Mouse (Mus musculus): ENCODE results near the gene Ndufs7. TPM values are rescaled to one million over a fixed set of nuclear protein-coding genes. Genes with fewer than 3 reads are reported as not detected.

Ndufs7 gene
- polyA plus RNA-seq (2014; fragmentation: Illumina TruSeq; extraction: RNeasy Lipid Tissue Mini Kit (QIAGEN cat#74804); ENCODE audit: low read depth, low replicate concordance), result 0.88 TPM

GRCm38 (mm10) chr10:80248971-80249640 is at the start of gene Ndufs7:
Gene Ndufs7 (plus strand): TSS chr10:80249121.

DNA sequence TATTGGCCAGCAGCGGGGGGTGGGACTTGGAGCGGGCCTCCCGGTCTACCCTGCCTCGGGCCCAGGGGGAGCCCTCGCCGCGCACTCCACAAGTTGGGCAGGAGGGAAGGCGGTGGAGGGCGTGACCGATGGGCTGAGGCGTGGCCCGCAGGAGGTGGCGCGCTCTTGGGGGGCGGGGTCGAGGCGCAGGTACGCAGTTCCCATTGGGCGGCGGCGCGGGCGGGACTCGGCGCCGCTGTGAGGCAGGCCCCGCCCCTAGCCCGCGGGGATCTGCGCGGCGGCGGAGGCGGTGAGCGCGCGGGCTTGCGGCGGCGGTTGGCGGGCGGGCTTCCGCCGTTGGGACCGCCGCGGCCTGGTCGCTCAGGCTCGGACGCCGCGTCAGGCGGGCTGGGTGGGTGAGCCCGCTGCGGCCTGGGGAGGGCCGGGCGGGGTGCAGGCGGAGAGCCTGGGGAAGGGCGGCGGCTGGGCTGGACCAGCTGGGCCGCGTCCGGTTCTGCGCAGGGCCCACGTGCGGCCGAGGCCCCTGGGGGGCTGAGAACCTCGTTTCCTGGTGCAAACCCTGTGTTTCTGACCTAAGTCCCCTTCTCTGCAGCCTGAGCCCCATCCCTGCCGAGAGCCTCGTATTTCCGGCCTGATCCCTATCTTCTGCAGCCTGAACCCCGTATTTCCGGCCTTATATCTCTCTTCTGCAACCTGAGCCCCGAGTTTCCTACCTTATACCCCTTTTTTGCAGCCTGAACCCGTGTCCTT is 22.3 kb upstream of the Ndufs7 start, which contains the start of gene Mum1:
TSS of gene Mum1 (plus strand) at position 19 of the 750 bp plus-strand sequence.

GRCm38 (mm10) chr10:80260642-80261584 is 12.0 kb downstream of the Ndufs7 start, which contains the start of the genes Gamt and Dazap1:
Gene Gamt (minus strand): TSS chr10:80261012.
Gene Dazap1 (plus strand): TSS chr10:80261486.

DNA sequence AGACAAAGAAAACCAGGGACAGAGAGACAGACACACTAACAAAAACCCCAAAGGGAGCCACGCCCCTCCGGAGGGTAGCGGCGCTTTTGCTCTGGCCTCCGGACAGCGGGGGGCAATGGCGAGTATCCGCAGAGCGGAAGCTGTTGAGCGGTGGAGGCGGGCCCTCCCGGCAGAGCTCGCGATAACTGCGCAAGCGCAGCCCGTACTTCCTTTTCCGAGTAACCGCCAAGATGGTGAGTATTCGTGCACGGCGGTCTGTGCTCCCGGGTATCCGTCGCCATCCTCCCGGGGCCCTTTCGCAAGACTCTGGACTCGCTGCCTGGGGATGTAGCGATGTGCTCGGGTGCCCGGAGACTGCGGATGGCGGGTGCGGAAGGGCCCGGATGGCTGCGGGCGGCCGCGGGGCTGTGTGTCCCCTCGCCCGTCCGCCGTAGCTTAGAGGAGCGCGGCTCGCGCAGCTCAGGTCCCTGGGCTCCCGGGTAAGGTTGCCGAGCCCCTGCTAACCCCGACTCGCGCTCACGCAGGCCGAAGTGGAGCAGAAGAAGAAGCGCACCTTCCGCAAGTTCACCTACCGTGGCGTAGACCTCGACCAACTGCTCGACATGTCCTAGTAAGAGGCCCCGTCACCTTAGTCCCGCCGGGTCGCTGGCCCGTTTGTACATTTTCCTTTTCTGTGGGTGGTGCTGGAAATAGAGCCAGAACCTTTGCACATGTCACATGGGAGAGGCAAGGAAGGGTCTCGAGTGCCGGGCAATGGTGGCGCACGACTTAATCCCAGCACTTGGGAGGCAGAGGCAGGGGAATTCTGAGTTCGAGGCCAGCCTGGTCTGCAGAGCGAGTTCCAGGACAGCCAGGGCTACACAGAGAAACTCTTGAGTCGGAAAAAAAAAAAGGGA is 43.6 kb downstream of the Ndufs7 start, which contains the start of gene Rps15:
TSS of gene Rps15 (plus strand) at position 203 of the 896 bp plus-strand sequence.

GRCm38 (mm10) chr10:80295618-80296425 is 46.9 kb downstream of the Ndufs7 start, which contains the start of gene Apc2:
Gene Apc2 (plus strand): TSS chr10:80295977.

Other genes with a start within 250 kb of the Ndufs7 start
- gene Arhgap45, start 232.5 kb upstream of the Ndufs7 start, polyA plus RNA-seq (2014; fragmentation: Illumina TruSeq; extraction: RNeasy Lipid Tissue Mini Kit (QIAGEN cat#74804); ENCODE audit: low read depth, low replicate concordance), result not detected
- gene Polr2e, start 209.3 kb upstream of the Ndufs7 start, polyA plus RNA-seq (2014; fragmentation: Illumina TruSeq; extraction: RNeasy Lipid Tissue Mini Kit (QIAGEN cat#74804); ENCODE audit: low read depth, low replicate concordance), result 0.28 TPM
- 260 TPM for gene Gpx4, start 202.0 kb upstream of the Ndufs7 start, polyA plus RNA-seq (2014; fragmentation: Illumina TruSeq; extraction: RNeasy Lipid Tissue Mini Kit (QIAGEN cat#74804); ENCODE audit: low read depth, low replicate concordance)
- 0.52 TPM for gene Sbno2, start 143.6 kb upstream of the Ndufs7 start, polyA plus RNA-seq (2014; fragmentation: Illumina TruSeq; extraction: RNeasy Lipid Tissue Mini Kit (QIAGEN cat#74804); ENCODE audit: low read depth, low replicate concordance)
- gene Stk11, start 133.3 kb upstream of the Ndufs7 start, polyA plus RNA-seq (2014; fragmentation: Illumina TruSeq; extraction: RNeasy Lipid Tissue Mini Kit (QIAGEN cat#74804); ENCODE audit: low read depth, low replicate concordance), result 7.2 TPM
- 0.21 TPM for gene Atp5d, start 110.5 kb upstream of the Ndufs7 start, polyA plus RNA-seq (2014; fragmentation: Illumina TruSeq; extraction: RNeasy Lipid Tissue Mini Kit (QIAGEN cat#74804); ENCODE audit: low read depth, low replicate concordance)
- gene Cbarp, start 108.3 kb upstream of the Ndufs7 start, polyA plus RNA-seq (2014; fragmentation: Illumina TruSeq; extraction: RNeasy Lipid Tissue Mini Kit (QIAGEN cat#74804); ENCODE audit: low read depth, low replicate concordance), result not detected
- 3.2 TPM for gene Midn, start 100.8 kb upstream of the Ndufs7 start, polyA plus RNA-seq (2014; fragmentation: Illumina TruSeq; extraction: RNeasy Lipid Tissue Mini Kit (QIAGEN cat#74804); ENCODE audit: low read depth, low replicate concordance)
- gene Cirbp, start 83.1 kb upstream of the Ndufs7 start, polyA plus RNA-seq (2014; fragmentation: Illumina TruSeq; extraction: RNeasy Lipid Tissue Mini Kit (QIAGEN cat#74804); ENCODE audit: low read depth, low replicate concordance), result 37.8 TPM
- gene 1600002K03Rik, start 76.2 kb upstream of the Ndufs7 start, polyA plus RNA-seq (2014; fragmentation: Illumina TruSeq; extraction: RNeasy Lipid Tissue Mini Kit (QIAGEN cat#74804); ENCODE audit: low read depth, low replicate concordance), result 1.1 TPM
- 0.39 TPM for gene Efna2, start 69.6 kb upstream of the Ndufs7 start, polyA plus RNA-seq (2014; fragmentation: Illumina TruSeq; extraction: RNeasy Lipid Tissue Mini Kit (QIAGEN cat#74804); ENCODE audit: low read depth, low replicate concordance)
- gene Mum1, start 22.7 kb upstream of the Ndufs7 start, polyA plus RNA-seq (2014; fragmentation: Illumina TruSeq; extraction: RNeasy Lipid Tissue Mini Kit (QIAGEN cat#74804); ENCODE audit: low read depth, low replicate concordance), result 72.4 TPM
- 1.2 TPM for gene Gamt, start 11.9 kb downstream of the Ndufs7 start, polyA plus RNA-seq (2014; fragmentation: Illumina TruSeq; extraction: RNeasy Lipid Tissue Mini Kit (QIAGEN cat#74804); ENCODE audit: low read depth, low replicate concordance)
- gene Dazap1, start 12.4 kb downstream of the Ndufs7 start, polyA plus RNA-seq (2014; fragmentation: Illumina TruSeq; extraction: RNeasy Lipid Tissue Mini Kit (QIAGEN cat#74804); ENCODE audit: low read depth, low replicate concordance), result 43.5 TPM
- 0.57 TPM for gene Rps15, start 43.3 kb downstream of the Ndufs7 start, polyA plus RNA-seq (2014; fragmentation: Illumina TruSeq; extraction: RNeasy Lipid Tissue Mini Kit (QIAGEN cat#74804); ENCODE audit: low read depth, low replicate concordance)
- gene Apc2, start 46.9 kb downstream of the Ndufs7 start, polyA plus RNA-seq (2014; fragmentation: Illumina TruSeq; extraction: RNeasy Lipid Tissue Mini Kit (QIAGEN cat#74804); ENCODE audit: low read depth, low replicate concordance), result not detected
- gene 2310011J03Rik, start 71.4 kb downstream of the Ndufs7 start, polyA plus RNA-seq (2014; fragmentation: Illumina TruSeq; extraction: RNeasy Lipid Tissue Mini Kit (QIAGEN cat#74804); ENCODE audit: low read depth, low replicate concordance), result 0.62 TPM
- gene Pcsk4, start 80.4 kb downstream of the Ndufs7 start, polyA plus RNA-seq (2014; fragmentation: Illumina TruSeq; extraction: RNeasy Lipid Tissue Mini Kit (QIAGEN cat#74804); ENCODE audit: low read depth, low replicate concordance), result 3.3 TPM
- gene Reep6, start 80.8 kb downstream of the Ndufs7 start, polyA plus RNA-seq (2014; fragmentation: Illumina TruSeq; extraction: RNeasy Lipid Tissue Mini Kit (QIAGEN cat#74804); ENCODE audit: low read depth, low replicate concordance), result 35.5 TPM
- 0.31 TPM for gene Adamtsl5, start 99.3 kb downstream of the Ndufs7 start, polyA plus RNA-seq (2014; fragmentation: Illumina TruSeq; extraction: RNeasy Lipid Tissue Mini Kit (QIAGEN cat#74804); ENCODE audit: low read depth, low replicate concordance)
- gene Plk5, start 107.3 kb downstream of the Ndufs7 start, polyA plus RNA-seq (2014; fragmentation: Illumina TruSeq; extraction: RNeasy Lipid Tissue Mini Kit (QIAGEN cat#74804); ENCODE audit: low read depth, low replicate concordance), result not detected
- 15.6 TPM for gene Mex3d, start 138.5 kb downstream of the Ndufs7 start, polyA plus RNA-seq (2014; fragmentation: Illumina TruSeq; extraction: RNeasy Lipid Tissue Mini Kit (QIAGEN cat#74804); ENCODE audit: low read depth, low replicate concordance)
- gene Mbd3, start 150.4 kb downstream of the Ndufs7 start, polyA plus RNA-seq (2014; fragmentation: Illumina TruSeq; extraction: RNeasy Lipid Tissue Mini Kit (QIAGEN cat#74804); ENCODE audit: low read depth, low replicate concordance), result 0.49 TPM
- not detected for gene Uqcr11, start 157.7 kb downstream of the Ndufs7 start, polyA plus RNA-seq (2014; fragmentation: Illumina TruSeq; extraction: RNeasy Lipid Tissue Mini Kit (QIAGEN cat#74804); ENCODE audit: low read depth, low replicate concordance)
- 1.1 TPM for gene Tcf3, start 184.5 kb downstream of the Ndufs7 start, polyA plus RNA-seq (2014; fragmentation: Illumina TruSeq; extraction: RNeasy Lipid Tissue Mini Kit (QIAGEN cat#74804); ENCODE audit: low read depth, low replicate concordance)
- gene Onecut3, start 245.7 kb downstream of the Ndufs7 start, polyA plus RNA-seq (2014; fragmentation: Illumina TruSeq; extraction: RNeasy Lipid Tissue Mini Kit (QIAGEN cat#74804); ENCODE audit: low read depth, low replicate concordance), result not detected